Mouse (Mus musculus) layer of hippocampus, adult 9-10 months (tissue): ENCODE measurements around the gene LTO1.
"Not testable (repeated sequence)": the region's sequence is repeated elsewhere in the genome, so short reads cannot be mapped to it uniquely, and the experiment has no call there.

Source experiments
- DNase-seq: peaks from one replicate; pipeline ENCODE4 v3.0.0; 2022; ENCODE audit warnings: low spot score

Gene LTO1

GRCm38 (mm10) chr7:144914948-144915750 is at the start of gene LTO1:
TSS of gene LTO1 (plus strand) at chr7:144915100.
- no peak for DNase-seq

GRCm38 (mm10) chr7:144867161-144867560 is 47.7 kb upstream of the LTO1 start:
- DNase-seq: no peak

- no peak for DNase-seq
Measured at GRCm38 (mm10) chr7:144867602-144868001, 47.3 kb upstream of the LTO1 start.

- no peak for DNase-seq
Measured at GRCm38 (mm10) chr7:144872420-144872819, 42.5 kb upstream of the LTO1 start.

- DNase-seq: no peak
Measured at GRCm38 (mm10) chr7:144873160-144873559, 41.7 kb upstream of the LTO1 start.

- no peak for DNase-seq
Measured at GRCm38 (mm10) chr7:144874226-144874625, 40.7 kb upstream of the LTO1 start.

GRCm38 (mm10) chr7:144878401-144878800 is 36.5 kb upstream of the LTO1 start:
- no peak for DNase-seq

- DNase-seq: no peak
Measured at GRCm38 (mm10) chr7:144883106-144883505, 31.8 kb upstream of the LTO1 start.

GRCm38 (mm10) chr7:144887672-144888071 is 27.2 kb upstream of the LTO1 start:
- DNase-seq: no peak

- DNase-seq: no peak
Measured at GRCm38 (mm10) chr7:144888564-144889299, 26.2 kb upstream of the LTO1 start.

- not testable (repeated sequence) for DNase-seq
Measured at GRCm38 (mm10) chr7:144890661-144891060, 24.2 kb upstream of the LTO1 start.

- no peak for DNase-seq
Measured at GRCm38 (mm10) chr7:144891863-144892262, 23.0 kb upstream of the LTO1 start.

- no peak for DNase-seq
Measured at GRCm38 (mm10) chr7:144892322-144892721, 22.6 kb upstream of the LTO1 start.

GRCm38 (mm10) chr7:144894191-144894590 is 20.7 kb upstream of the LTO1 start:
- DNase-seq: no peak

- no peak for DNase-seq
Measured at GRCm38 (mm10) chr7:144894706-144895105, 20.2 kb upstream of the LTO1 start.

- DNase-seq: no peak
Measured at GRCm38 (mm10) chr7:144895305-144896111, 19.4 kb upstream of the LTO1 start.

GRCm38 (mm10) chr7:144896294-144897218 is 18.3 kb upstream of the LTO1 start, which contains the start of gene Fgf15:
TSS of gene Fgf15 (plus strand) at chr7:144896531.
- DNase-seq: no peak

- DNase-seq: no peak
Measured at GRCm38 (mm10) chr7:144898506-144898905, 16.4 kb upstream of the LTO1 start.

- not testable (repeated sequence) for DNase-seq
Measured at GRCm38 (mm10) chr7:144905514-144905913, 9.4 kb upstream of the LTO1 start.

- no peak for DNase-seq
Measured at GRCm38 (mm10) chr7:144906708-144907397, 8.0 kb upstream of the LTO1 start.

GRCm38 (mm10) chr7:144907793-144908192 is 7.1 kb upstream of the LTO1 start:
- no peak for DNase-seq
